Mouse (Mus musculus) small intestine, adult 2 months (tissue): ENCODE results near the gene Aqp6.

Source experiments
- CTCF ChIP-seq: fragments of 200-500 bp; IDR thresholded peaks from 2 replicates; pipeline ENCODE4 v1.5.1; 2012; ENCODE audit warnings: low read depth, mild to moderate bottlenecking, control low read depth, inconsistent platforms, low read length, moderate library complexity, mixed read lengths; ENCODE audit not compliant: insufficient replicate concordance, insufficient read length; ENCODE audit errors: extremely low read depth
- POLR2A ChIP-seq: fragments of 200-500 bp; IDR thresholded peaks from 2 replicates; pipeline ENCODE4 v1.6.1; 2012; ENCODE audit warnings: low read depth, mild to moderate bottlenecking, control low read depth, inconsistent platforms, low read length, moderate library complexity

DNA sequence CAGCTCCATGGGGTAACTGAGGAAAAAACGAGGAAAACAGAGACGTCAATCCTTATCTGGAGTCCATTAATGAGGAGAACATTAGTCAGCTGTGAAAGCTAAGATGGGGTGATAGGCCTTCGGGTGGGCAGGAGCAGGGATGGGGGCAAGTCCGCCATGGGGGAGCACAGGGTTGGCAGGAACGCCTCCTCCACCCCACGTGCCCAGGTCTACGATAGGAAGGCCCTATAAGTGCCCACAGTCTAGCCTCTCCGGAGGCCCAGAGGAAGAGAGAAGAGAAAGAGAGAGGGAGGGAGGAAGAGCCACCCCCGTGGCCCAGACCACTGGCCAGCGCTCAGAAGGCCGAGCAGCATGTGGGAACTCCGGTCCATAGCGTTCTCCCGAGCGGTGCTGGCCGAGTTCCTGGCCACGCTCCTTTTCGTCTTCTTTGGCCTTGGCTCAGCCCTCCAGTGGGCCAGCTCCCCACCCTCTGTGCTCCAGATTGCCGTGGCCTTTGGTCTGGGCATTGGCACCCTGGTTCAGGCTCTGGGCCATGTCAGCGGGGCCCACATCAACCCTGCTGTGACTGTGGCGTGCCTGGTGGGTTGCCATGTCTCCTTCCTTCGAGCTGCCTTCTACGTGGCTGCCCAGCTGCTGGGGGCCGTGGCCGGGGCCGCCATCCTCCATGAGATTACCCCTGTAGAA lies 22.3 kb upstream of the Aqp6 start, which contains the start of gene Aqp2:
- TF ChIP-seq CTCF (no peak), POLR2A (no peak)
